Mouse (Mus musculus): ENCODE data around the gene Fam49a. TPM values are rescaled to one million over a fixed set of nuclear protein-coding genes. Genes with fewer than 3 reads are reported as not detected.

Fam49a gene
- total and polyA plus RNA-seq, 2 experiments = 1.7 to 2.0 TPM

DNA sequence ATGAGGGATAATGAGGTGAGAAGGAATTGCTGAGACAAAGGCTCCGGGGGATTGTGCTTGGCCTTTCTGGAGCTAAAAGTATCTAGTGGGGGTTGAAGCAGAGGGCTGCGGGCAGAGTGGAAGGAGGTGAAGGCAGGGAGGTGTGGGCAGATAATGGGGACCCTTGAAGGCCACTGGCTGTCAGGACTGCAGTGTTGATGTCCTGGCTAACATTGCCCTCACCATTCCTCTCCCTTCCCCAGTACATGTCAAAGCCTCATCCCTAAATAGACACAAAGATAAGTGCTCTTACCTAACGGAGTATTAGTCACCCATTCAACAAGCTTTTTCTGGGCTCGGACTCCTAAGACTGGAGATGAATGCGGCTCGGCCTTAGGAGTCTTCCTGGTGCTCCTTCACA lies 44.9 kb downstream of the Fam49a start:
- Histone ChIP-seq H3K9ac (ENCODE audit: low read depth, low read length) (no peak overlapping the region), H3K27ac (replicated peaks; ENCODE audit: insufficient read depth, low read depth, low read length) (no peak overlapping the region), H3K27me3 (ENCODE audit: control insufficient read depth, insufficient read depth, low read length) (no peaks in the 10 kb centered on the region), H3K4me3 (ENCODE audit: insufficient read depth, low read depth, low read length) (no peak overlapping the region), H3K36me3 (ENCODE audit: control insufficient read depth, insufficient read depth, low read length) (no peaks in the 10 kb centered on the region), H3K79me2 (ENCODE audit: control insufficient read depth, insufficient read depth, low read length) (no peaks in the 10 kb centered on the region; the same call in 1 of the 2 replicates), H3K4me1 (ENCODE audit: control insufficient read depth, insufficient read depth, low read length) (no peaks in the 10 kb centered on the region)
- TF ChIP-seq POLR2A (IDR thresholded peaks at IDR 0.05; ENCODE audit: extremely low read depth, insufficient read depth, low read length) (no peak), CTCF (IDR thresholded peaks at IDR 0.05; ENCODE audit: low read depth, low read length) (no peak)
- WGBS = 85% methylated on average over 6 of the region's 6 CpGs
- DNase-seq (ENCODE audit: extremely low read depth, low read depth, low spot score) = no peak

DNA sequence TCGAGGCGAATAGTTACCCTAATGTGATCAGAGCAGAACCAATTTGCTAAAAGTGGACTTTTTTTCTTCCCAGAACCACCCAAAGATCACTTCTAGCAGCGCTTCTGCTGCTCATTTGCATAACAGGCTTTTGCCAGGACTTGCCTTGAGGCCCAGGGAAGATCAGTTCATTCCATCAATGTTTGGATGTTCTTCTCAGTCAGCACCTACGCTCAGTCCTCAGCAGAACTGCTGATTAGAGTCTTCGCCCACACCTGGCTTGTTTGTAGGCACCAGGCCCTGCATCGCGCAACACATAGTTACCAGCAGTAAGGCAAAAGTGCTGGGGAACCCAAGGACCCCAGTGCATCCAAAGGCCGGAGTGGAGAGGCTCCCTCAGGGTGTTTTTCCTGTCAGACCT lies 45.3 kb downstream of the Fam49a start:
- 94% methylated on average over 8 of the region's 8 CpGs for WGBS
- no peaks in the 10 kb centered on the region for H3K27me3 ChIP-seq (ENCODE audit: control insufficient read depth, insufficient read depth, low read length)
- TF ChIP-seq POLR2A (IDR thresholded peaks at IDR 0.05; ENCODE audit: extremely low read depth, insufficient read depth, low read length) (no peak), CTCF (IDR thresholded peaks at IDR 0.05; ENCODE audit: low read depth, low read length) (no peak)
- no peak overlapping the region for H3K27ac ChIP-seq (replicated peaks; ENCODE audit: insufficient read depth, low read depth, low read length)
- no peaks in the 10 kb centered on the region; the same call in 1 of the 2 replicates for H3K79me2 ChIP-seq (ENCODE audit: control insufficient read depth, insufficient read depth, low read length)
- H3K4me3 ChIP-seq (ENCODE audit: insufficient read depth, low read depth, low read length) = no peak overlapping the region
- H3K36me3 ChIP-seq (ENCODE audit: control insufficient read depth, insufficient read depth, low read length) = no peaks in the 10 kb centered on the region
- no peak overlapping the region for H3K9ac ChIP-seq (ENCODE audit: low read depth, low read length)
- H3K4me1 ChIP-seq (ENCODE audit: control insufficient read depth, insufficient read depth, low read length) = no peaks in the 10 kb centered on the region
- no peak for DNase-seq (ENCODE audit: extremely low read depth, low read depth, low spot score)

DNA sequence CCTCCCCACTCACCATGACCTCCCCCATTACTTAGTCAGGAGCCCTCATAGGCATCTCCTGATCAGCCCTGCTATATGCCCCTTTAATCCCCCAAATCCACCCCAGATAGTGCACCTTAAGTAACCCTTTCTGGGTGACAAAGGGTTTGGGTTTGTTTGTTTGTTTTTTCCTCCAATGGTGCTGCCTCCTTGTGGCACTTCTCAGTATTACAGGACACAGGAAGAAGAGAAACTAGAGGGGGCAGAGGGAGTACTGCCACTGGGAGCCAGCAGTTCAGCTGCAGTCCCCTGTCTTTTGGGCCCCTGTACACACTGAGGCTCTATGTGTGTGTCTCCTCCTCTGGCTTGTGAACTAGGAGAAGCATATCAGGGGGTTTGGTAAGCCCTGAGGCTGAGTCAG lies 51.5 kb downstream of the Fam49a start:
- TF ChIP-seq CTCF (IDR thresholded peaks at IDR 0.05; ENCODE audit: low read depth, low read length) = 0 out of 2 replicates have a peak, but pooled peaks have one; percentile 11
- TF ChIP-seq POLR2A (IDR thresholded peaks at IDR 0.05; ENCODE audit: extremely low read depth, insufficient read depth, low read length) = no peak
- Histone ChIP-seq H3K4me1 (ENCODE audit: control insufficient read depth, insufficient read depth, low read length) (no peaks in the 10 kb centered on the region), H3K36me3 (ENCODE audit: control insufficient read depth, insufficient read depth, low read length) (no peaks in the 10 kb centered on the region), H3K79me2 (ENCODE audit: control insufficient read depth, insufficient read depth, low read length) (no peaks in the 10 kb centered on the region), H3K27ac (replicated peaks; ENCODE audit: insufficient read depth, low read depth, low read length) (no peak overlapping the region), H3K9ac (ENCODE audit: low read depth, low read length) (no peak overlapping the region), H3K4me3 (ENCODE audit: insufficient read depth, low read depth, low read length) (no peak overlapping the region), H3K27me3 (ENCODE audit: control insufficient read depth, insufficient read depth, low read length) (no peaks in the 10 kb centered on the region)
- DNase-seq (ENCODE audit: extremely low read depth, low read depth, low spot score) = no peak

DNA sequence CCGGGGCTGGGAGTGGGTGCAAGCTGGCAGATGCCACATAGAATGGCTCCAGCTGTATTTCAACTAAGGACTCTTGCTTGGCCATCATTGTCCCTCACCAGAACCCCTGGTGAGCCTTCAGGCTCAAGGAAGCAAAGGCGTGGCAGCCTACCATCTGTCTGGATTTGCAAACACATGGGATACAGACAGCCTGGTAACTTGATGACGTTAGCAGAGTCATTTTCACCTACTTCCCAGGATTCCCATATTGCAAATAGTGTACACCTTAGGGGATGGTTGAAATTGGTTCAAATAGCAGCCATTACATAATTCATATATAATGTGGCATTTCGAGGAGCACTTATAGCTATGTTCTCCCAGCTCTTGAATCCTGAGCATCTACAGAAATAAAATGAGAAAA lies 52.0 kb downstream of the Fam49a start:
- WGBS = 86% methylated on average over 4 of the region's 4 CpGs
- Histone ChIP-seq H3K79me2 (ENCODE audit: control insufficient read depth, insufficient read depth, low read length) (no peaks in the 10 kb centered on the region), H3K4me3 (ENCODE audit: insufficient read depth, low read depth, low read length) (no peak overlapping the region), H3K9ac (ENCODE audit: low read depth, low read length) (no peak overlapping the region), H3K27me3 (ENCODE audit: control insufficient read depth, insufficient read depth, low read length) (no peaks in the 10 kb centered on the region), H3K4me1 (ENCODE audit: control insufficient read depth, insufficient read depth, low read length) (no peaks in the 10 kb centered on the region), H3K27ac (replicated peaks; ENCODE audit: insufficient read depth, low read depth, low read length) (no peak overlapping the region), H3K36me3 (ENCODE audit: control insufficient read depth, insufficient read depth, low read length) (no peaks in the 10 kb centered on the region)
- TF ChIP-seq POLR2A (IDR thresholded peaks at IDR 0.05; ENCODE audit: extremely low read depth, insufficient read depth, low read length) (no peak), CTCF (IDR thresholded peaks at IDR 0.05; ENCODE audit: low read depth, low read length) (no peak)
- no peak for DNase-seq (ENCODE audit: extremely low read depth, low read depth, low spot score)

DNA sequence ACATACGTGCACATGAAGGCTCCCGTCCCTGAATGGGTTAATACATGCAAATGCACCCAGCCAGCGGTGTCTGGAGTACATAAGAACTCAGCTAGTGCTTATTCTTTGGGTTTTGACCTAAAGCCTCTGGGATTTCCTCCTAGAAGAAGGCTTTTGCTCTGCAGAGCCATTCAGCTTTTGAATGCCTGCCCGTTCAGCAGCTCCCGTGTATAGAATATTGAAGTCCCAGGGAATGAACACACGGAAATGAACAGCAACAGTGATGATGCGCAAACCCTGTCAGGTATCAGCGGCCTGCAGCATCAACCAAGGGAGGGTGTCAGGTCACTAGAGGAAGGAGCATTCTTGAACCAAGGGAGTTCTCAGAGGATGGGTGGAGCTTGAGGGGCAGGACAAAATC lies 52.4 kb downstream of the Fam49a start:
- Histone ChIP-seq H3K4me1 (ENCODE audit: control insufficient read depth, insufficient read depth, low read length) (no peaks in the 10 kb centered on the region), H3K27me3 (ENCODE audit: control insufficient read depth, insufficient read depth, low read length) (no peaks in the 10 kb centered on the region), H3K36me3 (ENCODE audit: control insufficient read depth, insufficient read depth, low read length) (no peaks in the 10 kb centered on the region), H3K79me2 (ENCODE audit: control insufficient read depth, insufficient read depth, low read length) (no peaks in the 10 kb centered on the region), H3K4me3 (ENCODE audit: insufficient read depth, low read depth, low read length) (no peak overlapping the region), H3K27ac (replicated peaks; ENCODE audit: insufficient read depth, low read depth, low read length) (no peak overlapping the region), H3K9ac (ENCODE audit: low read depth, low read length) (no peak overlapping the region)
- DNase-seq (ENCODE audit: extremely low read depth, low read depth, low spot score) = no peak
- 84% methylated on average over 8 of the region's 8 CpGs for WGBS
- TF ChIP-seq POLR2A (IDR thresholded peaks at IDR 0.05; ENCODE audit: extremely low read depth, insufficient read depth, low read length) = no peak
- no peak for TF ChIP-seq CTCF (IDR thresholded peaks at IDR 0.05; ENCODE audit: low read depth, low read length)

DNA sequence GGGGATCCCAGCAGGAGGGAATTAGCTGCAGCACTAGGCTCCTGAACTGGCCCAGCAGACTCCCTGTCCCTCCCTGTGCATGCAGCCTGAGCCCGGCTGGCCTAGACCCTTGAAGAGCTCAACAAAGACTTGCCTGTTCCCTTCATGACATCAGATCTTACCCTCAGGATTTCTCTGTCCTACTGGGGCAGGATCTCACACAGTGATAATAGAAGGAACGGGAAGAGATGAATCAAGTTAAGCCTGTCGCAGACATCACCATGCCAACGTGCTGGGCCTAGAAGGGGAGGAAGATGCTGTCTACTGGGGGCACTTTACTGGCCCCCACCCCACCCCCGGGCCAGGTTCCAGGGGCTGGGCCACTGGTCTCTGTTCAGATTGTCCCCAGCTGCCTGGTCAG lies 53.1 kb downstream of the Fam49a start:
- no peaks in the 10 kb centered on the region for H3K79me2 ChIP-seq (ENCODE audit: control insufficient read depth, insufficient read depth, low read length)
- no peak overlapping the region for H3K4me3 ChIP-seq (ENCODE audit: insufficient read depth, low read depth, low read length)
- no peaks in the 10 kb centered on the region for H3K27me3 ChIP-seq (ENCODE audit: control insufficient read depth, insufficient read depth, low read length)
- no peaks in the 10 kb centered on the region for H3K4me1 ChIP-seq (ENCODE audit: control insufficient read depth, insufficient read depth, low read length)
- 75% methylated on average over 5 of the region's 5 CpGs for WGBS
- no peak for DNase-seq (ENCODE audit: extremely low read depth, low read depth, low spot score)
- no peaks in the 10 kb centered on the region for H3K36me3 ChIP-seq (ENCODE audit: control insufficient read depth, insufficient read depth, low read length)
- H3K27ac ChIP-seq (replicated peaks; ENCODE audit: insufficient read depth, low read depth, low read length) = no peak overlapping the region
- H3K9ac ChIP-seq (ENCODE audit: low read depth, low read length) = no peak overlapping the region
- TF ChIP-seq POLR2A (IDR thresholded peaks at IDR 0.05; ENCODE audit: extremely low read depth, insufficient read depth, low read length) (no peak), CTCF (IDR thresholded peaks at IDR 0.05; ENCODE audit: low read depth, low read length) (no peak)

All from liver, adult 2 months (tissue).